Mouse (Mus musculus) ES-Bruce4 (cell line): ENCODE measurements around the gene Mt4. TPM values are rescaled to one million over a fixed set of nuclear protein-coding genes. Genes with fewer than 3 reads are reported as not detected.
"Not testable (repeated sequence)": the region's sequence is repeated elsewhere in the genome, so short reads cannot be mapped to it uniquely, and the experiment has no call there.

Experiments used
- H3K27ac ChIP-seq: 2 replicates; pipeline ENCODE4 v1.5.1; 2012; ENCODE audit warnings: low read length, inconsistent platforms; ENCODE audit not compliant: insufficient read depth
- H3K27me3 ChIP-seq: 2 replicates; pipeline ENCODE4 v1.6.1; 2012; ENCODE audit warnings: mild to moderate bottlenecking, low read length, inconsistent platforms; ENCODE audit not compliant: control insufficient read depth, poor library complexity, insufficient read depth, severe bottlenecking
- H3K36me3 ChIP-seq: 2 replicates; pipeline ENCODE4 v1.6.1; 2012; ENCODE audit warnings: inconsistent platforms, mild to moderate bottlenecking, low read length, moderate library complexity; ENCODE audit not compliant: control insufficient read depth, poor library complexity, insufficient read depth, severe bottlenecking
- H3K4me1 ChIP-seq: one replicate; pipeline ENCODE4 v1.8.1; 2011; ENCODE audit warnings: low read length; ENCODE audit not compliant: control insufficient read depth, insufficient read depth
- H3K4me3 ChIP-seq: 2 replicates; pipeline ENCODE4 v1.5.1; 2011; ENCODE audit warnings: low read depth, mild to moderate bottlenecking, low read length
- H3K9ac ChIP-seq: 2 replicates; pipeline ENCODE4 v1.6.1; 2012; ENCODE audit warnings: low read depth, mild to moderate bottlenecking, inconsistent platforms; ENCODE audit not compliant: poor library complexity, severe bottlenecking
- H3K9me3 ChIP-seq: replicated peaks from 2 replicates; pipeline ENCODE4 v1.6.1; 2012; ENCODE audit warnings: mild to moderate bottlenecking, low read length, inconsistent platforms; ENCODE audit not compliant: control insufficient read depth, poor library complexity, insufficient read depth, severe bottlenecking
- CTCF ChIP-seq: IDR thresholded peaks from one replicate; pipeline ENCODE4 v1.8.1; 2011; ENCODE audit warnings: low read depth, low read length
- EP300 ChIP-seq: IDR thresholded peaks from 2 replicates; pipeline ENCODE4 v1.6.1; 2011; ENCODE audit warnings: low read depth, low read length; ENCODE audit not compliant: insufficient read depth
- POLR2A ChIP-seq: IDR thresholded peaks from one replicate; pipeline ENCODE4 v1.8.1; 2011; ENCODE audit warnings: low read length; ENCODE audit not compliant: insufficient read depth
- polyA plus RNA-seq: library from polyadenylated mRNA; stranded (reverse); fragments of >200 nt; gene quantifications from 2 replicates; pipeline ENCODE4 v1.2.4, GENCODE M21; 2011; ENCODE audit warnings: low read depth; ENCODE audit not compliant: missing spikeins, insufficient read depth, insufficient read length

Mt4 gene
- polyA plus RNA-seq, 1 experiment, result not detected

DNA sequence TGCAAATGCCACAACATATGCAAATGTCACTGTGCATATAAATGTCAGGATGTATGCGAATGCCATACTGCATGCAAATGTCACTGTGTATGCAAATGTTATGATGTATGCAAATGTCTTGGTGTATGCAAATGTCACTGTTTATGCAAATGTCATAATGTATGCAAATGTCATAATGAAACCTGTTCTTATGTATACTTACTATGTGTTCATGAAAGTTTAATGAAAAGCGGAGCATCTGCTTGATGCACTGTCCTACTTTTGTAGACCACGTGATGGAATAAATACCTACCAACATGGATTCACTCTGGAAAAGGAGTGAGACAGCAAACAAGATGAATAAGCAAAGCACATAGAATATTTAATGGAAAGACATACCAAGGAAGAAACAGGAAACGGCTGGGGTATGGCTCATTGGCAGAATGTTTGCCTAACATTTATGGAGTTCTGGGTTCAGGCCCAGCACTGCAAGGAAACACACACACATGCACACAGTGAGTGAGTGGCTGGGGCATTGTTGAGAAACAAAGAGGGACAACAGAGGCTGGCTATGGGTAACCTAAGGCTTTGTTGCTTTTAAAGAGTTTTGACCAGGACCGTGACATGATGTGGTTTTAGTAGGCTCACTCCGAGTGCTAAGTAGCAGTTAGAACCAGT lies 7.7 kb upstream of the Mt4 start:
- H3K27ac ChIP-seq, result no peak overlapping the region
- no peaks in the 10 kb centered on the region for H3K4me1 ChIP-seq
- no peaks in the 10 kb centered on the region for H3K36me3 ChIP-seq
- no peaks in the 10 kb centered on the region for H3K9me3 ChIP-seq
- no peaks in the 10 kb centered on the region for H3K27me3 ChIP-seq
- TF ChIP-seq EP300 (no peak), POLR2A (no peak), CTCF (no peak)
- no peak overlapping the region for H3K9ac ChIP-seq
- H3K4me3 ChIP-seq, result no peak overlapping the region

DNA sequence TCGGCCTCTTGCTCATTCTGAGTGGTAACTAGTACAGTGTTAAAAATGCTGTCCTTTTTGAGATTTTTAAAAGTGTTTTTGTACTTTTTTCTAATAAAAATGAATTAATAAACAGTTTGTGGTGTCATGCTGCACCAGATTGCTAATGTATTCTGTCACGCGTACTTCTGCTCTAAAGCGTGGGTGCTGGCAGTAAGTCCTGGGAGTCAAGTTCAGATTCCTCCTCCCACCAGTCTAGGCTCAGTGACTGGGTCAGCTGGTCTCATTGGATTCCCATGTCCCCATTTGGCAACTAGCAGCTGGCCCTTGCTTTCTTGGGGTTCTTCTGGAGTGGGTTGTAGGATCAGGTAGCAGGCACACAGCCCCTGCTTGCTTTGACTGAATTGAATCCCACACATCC lies 6.9 kb upstream of the Mt4 start:
- no peak for TF ChIP-seq CTCF
- no peak for TF ChIP-seq EP300
- TF ChIP-seq POLR2A, result no peak
- no peaks in the 10 kb centered on the region for H3K9me3 ChIP-seq
- no peak overlapping the region for H3K27ac ChIP-seq
- no peak overlapping the region for H3K4me3 ChIP-seq
- H3K36me3 ChIP-seq, result no peaks in the 10 kb centered on the region
- no peaks in the 10 kb centered on the region for H3K27me3 ChIP-seq
- H3K9ac ChIP-seq, result no peak overlapping the region
- no peaks in the 10 kb centered on the region for H3K4me1 ChIP-seq

DNA sequence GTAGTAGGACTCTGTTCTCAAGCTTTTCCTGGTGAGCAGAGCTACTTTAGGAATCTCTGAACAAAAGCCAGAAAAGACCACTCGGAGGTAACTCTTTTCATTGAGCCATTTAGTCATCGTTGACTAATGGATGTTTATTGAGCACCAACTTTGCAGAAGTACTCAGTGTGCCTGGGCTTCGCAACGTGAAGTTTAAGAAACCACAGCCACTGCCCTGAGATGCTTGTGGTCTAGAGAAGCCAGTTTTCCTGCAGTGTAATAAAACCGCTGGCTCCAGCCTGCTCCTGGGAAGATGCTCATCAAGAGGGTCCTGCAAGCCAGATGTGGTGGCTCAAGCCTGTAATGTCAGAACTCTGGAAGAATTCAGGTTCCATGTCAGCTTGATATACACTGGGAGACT lies 4.9 kb upstream of the Mt4 start:
- H3K9me3 ChIP-seq, result no peaks in the 10 kb centered on the region
- no peak overlapping the region for H3K4me3 ChIP-seq
- no peak for TF ChIP-seq CTCF
- no peak for TF ChIP-seq POLR2A
- no peak for TF ChIP-seq EP300
- H3K4me1 ChIP-seq, result peaks cover 3% of the 10 kb centered on the region
- no peak overlapping the region for H3K9ac ChIP-seq
- no peaks in the 10 kb centered on the region for H3K36me3 ChIP-seq
- H3K27ac ChIP-seq, result no peak overlapping the region
- no peaks in the 10 kb centered on the region for H3K27me3 ChIP-seq

DNA sequence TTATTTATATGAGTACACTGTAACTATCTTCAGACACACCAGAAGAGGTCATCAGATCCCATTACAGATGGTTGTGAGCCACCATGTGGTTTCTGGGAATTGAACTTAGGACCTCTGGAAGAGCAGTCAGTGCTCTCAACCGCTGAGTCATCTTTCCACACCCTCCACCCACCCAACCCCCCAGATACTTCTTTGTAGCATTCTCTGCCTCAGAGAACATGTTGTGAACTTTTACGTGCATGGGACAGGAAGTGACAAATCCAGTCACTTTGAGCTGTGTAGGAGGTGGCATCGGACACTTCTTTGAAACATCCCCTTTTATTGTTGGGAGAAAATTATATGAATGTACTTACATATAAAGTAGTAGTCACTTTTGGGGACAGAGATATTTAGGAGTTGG lies 2.4 kb upstream of the Mt4 start:
- not testable (repeated sequence) for H3K9me3 ChIP-seq, H3K36me3 ChIP-seq, H3K9ac ChIP-seq, H3K27ac ChIP-seq, H3K4me1 ChIP-seq, H3K4me3 ChIP-seq, H3K27me3 ChIP-seq

DNA sequence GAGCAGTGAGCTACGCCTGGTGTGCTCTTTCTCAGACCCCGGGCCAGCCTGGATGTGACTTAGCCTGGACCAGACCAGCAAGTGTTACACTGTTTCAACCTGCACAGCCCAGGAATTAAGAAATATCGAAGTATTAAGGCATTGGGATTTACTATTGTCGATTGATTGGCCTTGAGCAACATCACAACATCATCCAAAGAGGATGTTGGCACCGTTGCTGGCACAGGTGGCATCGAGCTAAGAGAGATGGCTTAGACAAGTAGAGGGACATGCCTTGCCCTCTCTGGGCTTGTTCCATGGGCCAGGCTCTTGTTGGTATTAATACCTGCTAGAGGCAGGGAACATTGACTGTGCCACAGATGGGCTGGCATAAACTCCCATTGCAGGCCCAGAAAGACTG lies 1.4 kb upstream of the Mt4 start:
- Histone ChIP-seq H3K36me3 (no peaks in the 10 kb centered on the region), H3K4me3 (no peak overlapping the region), H3K4me1 (peaks cover 3% of the 10 kb centered on the region), H3K27ac (no peak overlapping the region), H3K27me3 (no peaks in the 10 kb centered on the region), H3K9me3 (no peaks in the 10 kb centered on the region), H3K9ac (no peak overlapping the region)
- TF ChIP-seq EP300 (no peak), POLR2A (no peak), CTCF (no peak)

DNA sequence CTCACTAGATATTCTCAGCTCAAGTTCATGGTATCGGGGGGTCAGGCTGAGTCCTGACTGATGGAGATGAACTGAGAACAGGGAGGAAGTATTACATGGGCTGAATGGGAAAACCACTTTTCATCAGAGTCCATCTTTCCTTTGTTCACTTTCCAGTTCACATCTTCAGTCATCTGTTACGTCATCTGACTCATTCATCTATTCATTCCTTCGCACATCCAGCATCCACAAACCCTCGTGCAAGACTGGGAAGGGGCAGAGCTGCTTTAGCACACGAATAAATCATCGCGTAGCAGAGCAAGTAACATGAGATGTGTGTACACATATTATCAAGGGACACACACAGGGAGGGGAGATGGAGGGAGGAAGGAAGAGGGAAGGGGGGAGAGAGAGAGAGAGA lies 805 bp upstream of the Mt4 start:
- H3K9me3 ChIP-seq, result no peaks in the 10 kb centered on the region
- H3K4me1 ChIP-seq, result peaks cover 3% of the 10 kb centered on the region
- no peaks in the 10 kb centered on the region for H3K36me3 ChIP-seq
- no peak overlapping the region for H3K27ac ChIP-seq
- no peak for TF ChIP-seq EP300
- TF ChIP-seq POLR2A, result no peak
- TF ChIP-seq CTCF, result no peak
- H3K9ac ChIP-seq, result no peak overlapping the region
- H3K27me3 ChIP-seq, result no peaks in the 10 kb centered on the region
- H3K4me3 ChIP-seq, result no peak overlapping the region
